Mouse (Mus musculus): ENCODE data around the gene Trim80. TPM values are rescaled to one million over a fixed set of nuclear protein-coding genes. Genes with fewer than 3 reads are reported as not detected.

The Trim80 gene
- under 1 TPM in 2 of 4 experiments, not detected in 2; 0.16 to 0.30 TPM for total RNA-seq (2022)

GRCm38 (mm10) chr11:115439906-115440595 is at the start of gene Trim80:
Trim80 (plus strand) TSS chr11:115440545.
- DNase-seq (ENCODE audit: low spot score in 2 of 2): no peak

- DNase-seq (ENCODE audit: low spot score in 2 of 2): no peak
Measured at GRCm38 (mm10) chr11:115391358-115391757, 49.0 kb upstream of the Trim80 start.

- DNase-seq (ENCODE audit: low spot score in 2 of 2): no peak
Measured at GRCm38 (mm10) chr11:115393721-115394325, 46.5 kb upstream of the Trim80 start.

- no peak for DNase-seq (ENCODE audit: low spot score in 2 of 2)
Measured at GRCm38 (mm10) chr11:115398085-115398484, 42.3 kb upstream of the Trim80 start.

GRCm38 (mm10) chr11:115400126-115400525 is 40.2 kb upstream of the Trim80 start:
- no peak for DNase-seq (ENCODE audit: low spot score in 2 of 2)

- DNase-seq (ENCODE audit: low spot score in 2 of 2): peak in 1 of 2 experiments; percentile 44
Measured at GRCm38 (mm10) chr11:115400630-115401391, 39.5 kb upstream of the Trim80 start.

GRCm38 (mm10) chr11:115403338-115404124 is 36.8 kb upstream of the Trim80 start, which contains the start of gene Mrpl58:
Mrpl58 (plus strand) TSS chr11:115403752.
- peak; percentile 67 to 89 for DNase-seq (ENCODE audit: low spot score in 2 of 2)

GRCm38 (mm10) chr11:115405723-115406122 is 34.6 kb upstream of the Trim80 start:
- no peak for DNase-seq (ENCODE audit: low spot score in 2 of 2)

GRCm38 (mm10) chr11:115406858-115407401 is 33.4 kb upstream of the Trim80 start:
- no peak for DNase-seq (ENCODE audit: low spot score in 2 of 2)

- DNase-seq (ENCODE audit: low spot score in 2 of 2): no peak
Measured at GRCm38 (mm10) chr11:115408266-115408920, 32.0 kb upstream of the Trim80 start.

GRCm38 (mm10) chr11:115409556-115409955 is 30.8 kb upstream of the Trim80 start:
- no peak for DNase-seq (ENCODE audit: low spot score in 2 of 2)

GRCm38 (mm10) chr11:115419531-115420237 is 20.7 kb upstream of the Trim80 start, which contains the start of the genes Atp5h and Kctd2:
Atp5h (minus strand) TSS chr11:115419962.
Kctd2 (plus strand) TSS chr11:115420128.
- DNase-seq (ENCODE audit: low spot score in 2 of 2): peak; percentile 84 to 96

- DNase-seq (ENCODE audit: low spot score in 2 of 2): peak in 1 of 2 experiments; percentile 64
Measured at GRCm38 (mm10) chr11:115420336-115421190, 19.8 kb upstream of the Trim80 start.

GRCm38 (mm10) chr11:115421328-115421727 is 19.0 kb upstream of the Trim80 start:
- peak in 1 of 2 experiments; percentile 10 for DNase-seq (ENCODE audit: low spot score in 2 of 2)

- DNase-seq (ENCODE audit: low spot score in 2 of 2): peak in 1 of 2 experiments; percentile 12
Measured at GRCm38 (mm10) chr11:115421972-115422371, 18.4 kb upstream of the Trim80 start.

- no peak for DNase-seq (ENCODE audit: low spot score in 2 of 2)
Measured at GRCm38 (mm10) chr11:115423091-115423490, 17.3 kb upstream of the Trim80 start.

- no peak for DNase-seq (ENCODE audit: low spot score in 2 of 2)
Measured at GRCm38 (mm10) chr11:115424666-115425065, 15.7 kb upstream of the Trim80 start.

- no peak for DNase-seq (ENCODE audit: low spot score in 2 of 2)
Measured at GRCm38 (mm10) chr11:115425671-115426070, 14.7 kb upstream of the Trim80 start.
